Mouse (Mus musculus): ENCODE measurements around the gene Ssbp2. TPM values are rescaled to one million over a fixed set of nuclear protein-coding genes. Genes with fewer than 3 reads are reported as not detected.

The Ssbp2 gene
- total RNA-seq, 2 experiments from 2014 or later, result 109 to 110 TPM

DNA sequence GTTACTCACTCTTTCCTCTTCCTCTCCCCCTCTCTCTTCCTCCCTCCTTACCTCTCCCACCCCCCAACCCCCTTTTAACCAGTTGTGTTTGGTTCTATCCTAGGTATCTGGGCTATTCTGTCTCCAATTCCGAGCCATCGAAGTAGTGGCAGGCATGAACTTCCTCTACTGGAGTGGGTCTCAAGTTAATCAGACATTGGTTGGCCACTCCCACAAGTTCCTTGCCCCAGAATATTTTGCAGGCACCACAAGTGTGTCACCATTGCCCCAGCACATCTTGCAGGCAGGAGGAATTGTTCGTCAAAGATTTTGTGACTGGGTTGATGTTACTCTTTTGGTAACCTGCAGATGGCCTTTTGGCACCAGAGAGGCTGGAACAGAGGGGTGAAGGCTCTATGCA is 160.5 kb downstream of the Ssbp2 start:
- DNase-seq (ENCODE audit: low spot score in 2 of 2), result no peak

DNA sequence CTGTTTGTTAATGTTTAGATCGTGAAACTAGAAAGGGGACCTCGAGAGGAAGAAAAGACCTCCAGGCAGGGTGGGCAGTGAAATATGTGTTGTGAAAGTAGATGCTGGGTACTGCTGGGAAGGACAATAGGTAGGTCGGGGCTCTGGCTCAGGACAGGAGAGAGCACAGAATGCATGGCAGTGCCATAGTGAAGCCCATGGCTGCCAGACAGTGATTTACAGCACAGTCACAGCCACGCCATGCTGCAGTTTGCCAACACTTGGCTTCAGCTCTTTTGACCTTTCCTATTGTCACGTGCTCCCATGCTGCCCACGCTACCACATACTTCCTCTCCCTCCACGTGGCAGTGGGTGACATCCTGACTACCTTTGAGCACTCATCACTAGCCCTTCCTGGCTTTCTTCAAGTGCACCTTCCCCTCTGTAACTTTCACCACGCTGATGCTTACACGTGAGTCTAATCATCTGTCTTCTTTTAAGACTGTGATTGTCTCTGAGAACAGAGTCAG is 171.3 kb downstream of the Ssbp2 start:
- DNase-seq (ENCODE audit: low spot score in 2 of 2), result no peak

DNA sequence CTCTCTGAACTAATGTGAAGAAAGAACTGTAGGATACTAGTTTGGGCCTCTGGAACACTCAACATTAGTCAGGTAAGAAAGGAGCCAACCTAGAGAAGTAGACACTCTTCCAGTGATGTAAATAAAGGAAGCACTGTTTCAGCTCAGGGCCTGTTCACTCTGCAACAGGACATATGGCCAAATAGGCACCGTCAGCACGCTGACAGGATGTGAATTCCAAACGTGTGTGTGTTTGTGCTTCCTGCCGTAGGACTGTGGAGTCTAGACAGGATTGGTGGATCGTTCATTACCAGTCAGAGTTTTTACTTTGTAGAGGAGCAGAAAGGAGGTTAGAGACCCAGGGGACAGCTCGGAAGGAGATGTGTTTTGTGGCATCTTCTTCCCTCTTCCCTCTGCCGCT is 174.0 kb downstream of the Ssbp2 start:
- DNase-seq (ENCODE audit: low spot score in 2 of 2), result no peak

DNA sequence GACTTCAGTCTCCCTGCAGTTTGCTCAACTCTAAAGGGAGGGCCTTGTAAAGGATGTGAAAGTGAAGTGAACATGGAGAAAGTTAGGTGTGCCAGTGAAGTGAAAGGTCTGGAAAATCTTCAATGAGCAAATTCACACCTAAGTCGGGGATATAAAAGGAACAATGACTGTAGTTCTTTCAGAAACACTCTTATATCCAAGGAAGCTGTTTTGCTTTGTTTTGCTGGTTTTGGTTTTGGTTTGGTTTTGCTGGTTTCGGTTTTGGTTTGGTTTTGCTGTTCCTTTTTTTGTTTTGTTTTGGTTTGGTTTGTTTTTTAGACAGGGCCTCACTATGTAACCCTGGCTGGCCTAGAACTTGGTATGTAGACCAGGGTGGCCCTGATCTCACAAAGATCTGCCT is 175.9 kb downstream of the Ssbp2 start:
- no peak for DNase-seq (ENCODE audit: low spot score in 2 of 2)

DNA sequence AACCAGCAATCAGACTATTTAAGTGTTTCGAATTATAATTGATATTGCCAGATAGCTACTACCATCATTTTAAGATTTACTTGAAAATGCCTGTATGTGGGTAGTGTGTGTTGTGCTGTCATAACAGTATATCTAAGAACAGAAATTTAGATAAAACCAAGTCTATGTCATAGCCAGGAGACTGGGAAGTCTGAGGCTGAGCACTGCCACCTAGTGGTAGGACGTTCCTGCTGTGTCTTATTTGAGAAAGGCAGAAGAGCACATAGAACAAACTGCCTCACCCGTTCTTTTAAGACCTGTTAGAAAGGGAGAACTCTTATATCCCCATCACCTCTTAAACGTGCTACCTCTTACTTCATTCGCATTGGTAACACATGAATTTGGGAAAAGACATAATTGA is 176.7 kb downstream of the Ssbp2 start:
- peak; percentile 85 to 86 for DNase-seq (ENCODE audit: low spot score in 2 of 2)

DNA sequence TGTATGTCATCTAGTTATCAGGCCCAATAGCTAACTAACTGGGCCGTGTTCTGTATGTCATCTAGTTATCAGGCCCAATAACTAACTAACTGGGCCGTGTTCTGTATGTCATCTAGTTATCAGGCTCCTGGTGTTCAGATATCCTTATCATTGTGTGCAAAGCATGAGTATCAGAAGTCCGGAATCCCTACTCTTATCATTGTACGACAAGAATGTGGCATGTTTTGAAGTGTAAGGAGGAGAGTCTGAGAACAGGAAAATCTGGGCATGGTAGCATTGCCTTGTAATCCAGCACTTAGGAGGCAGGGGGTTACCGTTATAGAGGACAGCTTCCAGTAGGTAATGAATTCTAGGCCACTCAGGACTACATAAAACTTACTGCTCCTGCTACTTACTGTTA is 178.8 kb downstream of the Ssbp2 start:
- DNase-seq (ENCODE audit: low spot score in 2 of 2), result no peak

DNA sequence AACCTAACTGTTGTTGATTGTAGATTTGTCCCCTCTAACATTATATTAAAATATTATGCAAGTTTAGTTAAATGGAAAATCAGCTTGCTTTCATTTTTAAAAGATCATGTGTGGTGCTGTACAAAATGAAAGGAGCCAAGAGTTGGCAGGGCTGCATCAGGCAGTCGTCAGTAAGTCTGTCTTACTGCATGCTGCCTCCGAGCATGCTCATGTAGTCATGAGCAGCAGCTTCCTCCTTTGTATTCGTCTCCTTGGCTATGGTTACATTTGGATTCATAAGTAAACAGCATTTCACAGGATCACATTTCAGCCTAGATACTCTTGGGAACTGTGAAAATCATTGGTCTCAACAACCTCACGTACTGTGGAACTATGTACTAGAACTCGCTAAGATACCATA is 180.1 kb downstream of the Ssbp2 start:
- no peak for DNase-seq (ENCODE audit: low spot score in 2 of 2)

DNA sequence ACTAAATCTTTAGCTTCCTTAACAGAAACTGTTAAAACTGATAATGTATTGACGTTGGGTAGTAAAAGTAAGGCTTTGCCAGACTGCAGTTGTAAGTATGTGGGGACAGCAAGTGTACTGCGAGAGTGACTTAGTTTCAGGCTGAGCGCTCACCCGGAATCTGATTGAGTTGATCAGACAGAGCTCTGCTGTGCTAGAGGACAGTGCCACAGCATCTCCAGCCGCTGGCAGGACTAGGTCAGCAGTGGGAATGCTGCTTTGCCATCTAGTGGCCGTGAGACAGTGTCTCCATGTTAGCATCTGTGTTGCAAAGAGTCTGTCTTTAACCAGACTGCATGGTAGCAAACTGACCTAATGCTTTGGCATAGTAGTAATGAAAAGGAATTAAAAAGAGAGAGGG is 188.2 kb downstream of the Ssbp2 start:
- DNase-seq (ENCODE audit: low spot score in 2 of 2), result peak; percentile 20 to 57

DNA sequence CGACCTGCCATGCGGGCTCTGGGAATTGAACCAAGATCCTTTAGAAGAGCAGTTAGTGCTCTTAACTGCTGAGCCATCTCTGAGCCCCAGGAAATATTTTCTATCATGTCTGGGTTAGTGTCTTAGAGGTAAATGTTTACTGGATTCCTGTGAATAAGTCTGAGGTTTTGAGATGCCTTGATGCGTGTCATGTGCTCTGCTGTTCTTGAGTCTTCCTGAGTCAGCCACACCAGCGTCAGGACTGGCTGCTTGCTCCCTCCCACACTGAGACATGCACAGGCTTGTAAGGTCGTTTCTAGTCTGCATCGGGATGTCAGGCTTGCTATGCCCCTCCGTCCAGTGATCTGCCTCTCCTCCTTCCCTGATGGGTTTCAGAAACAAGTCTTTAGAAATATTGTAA is 189.8 kb downstream of the Ssbp2 start:
- no peak for DNase-seq (ENCODE audit: low spot score in 2 of 2)

DNA sequence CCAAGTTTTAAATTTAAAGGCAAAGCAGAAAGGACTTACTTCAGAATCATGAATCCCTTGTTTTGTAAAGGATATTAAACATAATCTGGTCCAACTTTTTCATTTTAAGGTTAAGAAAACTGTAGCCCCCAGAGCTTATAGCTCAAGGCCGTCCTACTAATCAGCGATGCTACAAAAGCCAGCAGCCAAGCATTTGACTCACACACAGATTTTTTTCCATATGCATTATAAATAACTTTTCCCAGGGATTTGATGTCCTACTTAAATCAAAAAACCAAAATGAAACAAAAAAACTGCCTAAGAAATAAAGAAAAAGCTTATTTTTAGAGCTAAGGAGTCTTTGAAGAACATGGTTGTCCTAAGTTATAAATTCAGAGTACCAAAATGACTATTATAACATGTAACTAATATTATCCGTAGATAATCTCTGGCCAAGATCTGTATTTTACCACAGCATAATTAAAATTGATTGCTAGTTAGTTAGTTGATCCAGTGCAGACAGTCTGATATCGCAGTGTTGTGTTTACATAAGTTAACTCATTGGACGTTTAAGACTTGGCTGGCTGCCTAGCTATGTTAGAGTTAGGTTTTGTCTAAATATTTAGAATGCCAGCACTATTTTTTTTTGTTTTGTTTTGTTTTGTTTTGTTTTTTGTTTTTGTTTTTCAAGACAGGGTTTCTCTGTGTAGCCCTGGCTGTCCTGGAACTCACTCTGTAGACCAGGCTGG is 201.1 kb downstream of the Ssbp2 start:
- DNase-seq (ENCODE audit: low spot score in 2 of 2), result no peak

DNA sequence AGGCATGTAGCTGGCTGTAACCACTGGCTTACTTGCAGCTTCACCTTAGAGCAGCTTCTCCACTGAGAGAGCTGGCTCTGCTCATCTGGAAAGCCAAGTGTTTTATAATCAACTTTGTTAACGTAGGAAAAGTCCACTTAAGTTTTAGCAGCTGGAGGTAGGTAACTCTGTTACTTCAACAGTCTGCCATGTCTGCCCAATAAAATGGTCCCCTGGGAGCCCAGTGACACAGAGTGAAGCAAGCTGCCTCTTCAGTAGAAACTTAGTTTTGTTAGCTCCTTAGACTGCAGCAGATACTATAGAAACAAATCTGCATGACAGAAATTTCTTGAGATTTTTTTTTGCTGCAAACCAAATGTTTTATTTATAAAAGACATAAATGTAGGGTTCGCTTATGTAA is 202.7 kb downstream of the Ssbp2 start:
- no peak for DNase-seq (ENCODE audit: low spot score in 2 of 2)

DNA sequence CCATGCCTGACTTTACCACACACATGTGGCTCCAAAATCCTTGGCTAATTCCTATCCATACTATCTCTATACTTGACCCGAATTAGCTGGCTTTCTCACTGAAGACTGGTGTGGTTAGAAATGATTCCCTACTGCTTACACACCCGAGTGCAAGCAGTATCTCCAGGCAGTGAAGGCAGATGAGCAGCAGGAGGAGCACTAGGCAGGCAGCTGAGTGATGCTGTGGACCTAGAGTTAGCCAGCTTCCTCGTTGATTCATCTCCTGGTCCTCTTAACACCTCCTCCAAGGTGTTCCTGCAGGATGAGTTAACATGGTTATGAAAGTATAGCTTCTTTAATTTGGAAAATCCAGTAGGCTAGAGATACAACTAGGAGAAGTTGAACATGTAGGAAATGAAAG is 213.2 kb downstream of the Ssbp2 start:
- no peak for DNase-seq (ENCODE audit: low spot score in 2 of 2)

DNA sequence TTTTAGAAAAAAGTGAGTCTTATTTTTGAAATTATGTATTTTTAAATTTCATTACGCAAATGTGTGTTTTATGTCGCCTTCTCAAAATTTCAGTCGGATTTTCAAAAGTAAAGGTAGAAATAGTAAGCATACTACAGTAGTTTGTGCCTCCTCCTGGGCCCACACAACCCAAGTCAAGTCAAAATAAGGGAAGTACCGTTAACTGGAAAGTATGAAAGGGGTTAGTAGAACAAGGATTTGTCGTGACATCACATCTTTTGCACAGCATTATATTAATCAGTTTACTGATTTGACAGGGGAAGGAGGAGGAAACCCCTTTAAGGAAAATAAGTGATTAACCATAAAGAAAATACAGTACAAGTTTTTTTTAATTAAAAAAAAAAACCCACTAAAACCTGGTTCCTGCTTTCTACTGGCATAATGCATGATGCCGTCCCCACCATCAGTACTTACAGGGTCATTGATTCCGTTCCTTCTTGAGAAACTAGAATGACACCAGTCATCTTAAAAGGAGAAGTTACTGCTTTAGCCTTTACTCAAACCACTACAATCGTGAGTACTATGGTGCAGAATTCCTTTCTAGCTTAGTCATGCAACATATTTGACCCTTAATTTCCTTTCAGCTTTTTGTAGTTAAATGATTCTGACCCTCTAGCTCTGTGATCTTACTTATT is 220.8 kb downstream of the Ssbp2 start:
- no peak for DNase-seq (ENCODE audit: low spot score in 2 of 2)

DNA sequence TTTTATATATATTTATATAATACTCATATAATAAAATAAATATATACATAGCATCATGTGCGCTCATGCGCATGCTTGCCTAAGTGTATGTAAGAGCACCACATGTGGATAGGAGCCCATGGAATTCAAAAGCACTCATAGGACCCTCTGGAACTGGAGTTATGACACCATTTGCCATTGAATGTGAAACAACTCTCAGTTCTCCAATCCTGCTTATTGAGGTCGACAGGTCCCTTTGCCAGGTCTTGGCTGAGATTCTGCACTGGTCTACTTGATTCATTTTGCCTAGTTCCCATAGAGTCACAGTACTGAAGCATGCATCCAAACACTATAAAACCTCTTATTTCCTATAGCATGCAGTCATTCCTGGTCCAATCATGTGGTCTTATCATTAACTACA is 221.4 kb downstream of the Ssbp2 start:
- DNase-seq (ENCODE audit: low spot score in 2 of 2), result no peak

DNA sequence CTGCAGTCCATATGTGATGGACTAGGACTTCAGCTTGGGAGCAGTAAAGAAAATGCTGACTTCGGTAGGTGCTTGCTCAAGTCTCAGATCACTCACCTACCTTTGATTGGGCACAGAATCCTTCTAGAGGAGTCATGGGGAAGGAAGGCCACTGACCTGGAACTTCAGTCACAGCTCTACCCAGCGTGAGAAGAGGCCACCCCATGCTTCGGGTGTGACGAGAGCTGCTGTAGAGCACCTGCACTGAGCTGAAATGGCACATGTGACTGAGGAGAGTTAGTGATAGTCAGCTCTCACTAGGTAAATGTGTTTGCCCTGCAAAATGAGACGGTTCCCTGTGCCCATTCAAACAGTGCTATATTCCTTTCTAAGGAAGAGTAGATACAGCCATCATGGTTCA is 230.0 kb downstream of the Ssbp2 start:
- DNase-seq (ENCODE audit: low spot score in 2 of 2), result no peak

DNA sequence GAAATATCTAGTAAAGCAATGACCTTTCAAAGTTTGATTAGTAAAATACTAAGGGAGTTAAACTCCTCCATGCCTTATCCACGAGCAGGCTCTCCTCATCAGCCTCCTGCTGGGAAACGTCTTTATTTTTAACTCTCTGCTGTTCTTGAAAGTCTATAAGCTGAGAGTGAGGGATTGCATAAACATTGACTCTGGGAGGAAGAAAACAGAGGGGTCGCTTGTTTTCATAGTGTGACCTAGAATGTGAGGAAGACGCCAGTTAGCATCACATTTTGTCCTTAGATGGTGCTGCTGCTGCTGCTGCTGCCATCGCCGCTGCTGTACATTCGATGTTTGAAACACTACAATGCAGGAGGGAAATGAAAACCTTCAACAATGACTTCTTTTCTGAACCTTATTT is 233.5 kb downstream of the Ssbp2 start:
- DNase-seq (ENCODE audit: low spot score in 2 of 2), result no peak

DNA sequence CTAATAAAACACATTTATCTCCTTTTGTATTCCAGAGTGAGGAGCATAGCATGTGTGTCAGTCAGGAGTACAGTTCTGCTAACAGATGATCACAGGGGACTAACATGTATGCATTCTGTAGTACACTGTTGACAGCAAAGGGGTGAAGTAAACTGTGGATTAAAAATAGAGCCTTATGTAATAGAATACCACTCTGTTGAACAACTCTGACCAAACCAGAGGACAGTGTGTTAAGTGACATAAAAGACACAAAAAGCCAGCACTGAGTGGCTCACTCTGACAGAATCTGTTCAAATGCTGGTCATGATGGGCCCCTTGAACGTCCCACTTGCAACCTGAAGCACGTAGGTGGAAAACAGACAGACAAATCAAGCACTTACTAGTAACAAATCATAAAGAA is 235.3 kb downstream of the Ssbp2 start:
- no peak for DNase-seq (ENCODE audit: low spot score in 2 of 2)

DNA sequence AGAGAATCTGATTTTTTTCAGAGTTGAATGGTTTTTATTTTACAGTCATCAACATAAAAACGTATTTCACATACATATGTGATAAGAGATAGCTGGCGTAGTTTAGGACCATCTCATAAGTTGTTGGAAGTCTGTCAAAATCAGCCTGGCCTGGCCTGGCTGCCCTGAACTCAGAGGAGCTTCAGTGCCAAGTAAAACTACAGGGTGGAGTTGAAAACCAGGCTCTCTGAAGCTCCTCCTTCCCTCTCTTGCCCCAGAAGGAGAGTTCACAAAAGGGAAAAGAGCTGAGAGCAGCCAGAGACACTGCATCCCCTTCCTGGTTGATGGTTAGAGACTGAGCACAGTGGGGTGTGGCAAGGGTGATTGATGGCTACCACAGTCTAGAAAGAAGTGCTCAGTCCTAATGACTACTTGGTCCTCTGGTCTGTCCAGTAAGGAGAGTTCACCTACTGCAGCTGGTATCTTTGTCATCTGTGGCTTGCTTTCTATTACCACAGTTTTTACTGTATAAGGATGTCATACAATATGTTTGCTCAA is 236.1 kb downstream of the Ssbp2 start:
- DNase-seq (ENCODE audit: low spot score in 2 of 2), result no peak

DNA sequence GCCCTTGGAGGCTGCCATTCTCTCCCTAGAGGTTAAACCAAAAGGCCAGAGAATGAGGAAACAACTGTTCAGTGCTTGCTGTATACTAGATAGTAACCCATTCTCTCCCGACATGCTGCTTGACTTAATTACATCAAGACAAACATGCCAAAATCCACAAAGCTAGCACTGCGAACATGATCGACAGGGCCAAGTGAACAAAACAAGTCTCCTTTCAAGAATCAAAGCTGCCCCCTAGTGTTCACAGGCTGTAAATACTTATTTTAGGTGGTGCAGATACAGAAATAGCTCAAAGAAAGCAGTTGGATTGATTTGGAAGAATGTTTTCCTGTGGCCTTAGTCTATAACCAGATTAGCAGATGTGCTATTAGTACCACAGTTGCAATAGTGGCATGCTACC is 236.9 kb downstream of the Ssbp2 start:
- peak; percentile 50 to 57 for DNase-seq (ENCODE audit: low spot score in 2 of 2)

DNA sequence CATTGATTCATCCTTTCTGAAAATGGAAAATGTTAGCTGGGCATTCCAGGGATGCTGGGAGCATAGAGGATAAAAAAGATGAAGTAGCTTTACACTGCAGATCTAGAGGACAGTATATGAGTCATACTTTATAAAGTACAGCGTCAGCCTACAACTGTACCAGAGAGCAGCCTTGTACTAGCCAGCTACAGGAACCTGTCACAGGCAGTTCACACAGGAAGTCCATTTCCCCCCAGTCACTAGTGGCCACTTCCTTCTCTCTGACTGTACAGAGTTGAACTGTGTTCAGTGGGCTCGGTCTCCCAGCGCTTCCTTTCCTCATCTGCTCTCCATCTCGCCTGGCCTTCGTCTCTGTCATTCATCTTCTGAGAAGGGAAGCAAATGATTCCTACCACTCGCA is 242.3 kb downstream of the Ssbp2 start:
- no peak for DNase-seq (ENCODE audit: low spot score in 2 of 2)

DNA sequence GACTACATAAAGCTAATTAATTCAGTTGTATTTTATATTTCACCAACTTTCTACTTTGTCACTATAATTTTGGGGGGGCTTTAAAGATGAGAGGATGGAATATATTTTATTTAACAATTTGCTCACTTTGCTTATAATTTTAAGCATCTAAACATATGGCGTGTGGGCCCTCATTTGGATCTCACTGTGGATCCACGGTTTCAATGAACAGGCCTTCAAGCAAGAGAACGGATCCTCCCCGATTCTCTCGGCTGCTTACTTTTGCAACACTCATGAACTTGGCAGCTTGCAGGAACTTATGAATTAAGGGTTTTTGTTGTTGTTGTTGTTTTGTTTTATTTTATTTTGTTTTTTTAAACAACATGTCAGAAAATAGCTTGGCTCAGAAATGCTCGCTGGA is 259.4 kb downstream of the Ssbp2 start:
- DNase-seq (ENCODE audit: low spot score in 2 of 2), result no peak

DNA sequence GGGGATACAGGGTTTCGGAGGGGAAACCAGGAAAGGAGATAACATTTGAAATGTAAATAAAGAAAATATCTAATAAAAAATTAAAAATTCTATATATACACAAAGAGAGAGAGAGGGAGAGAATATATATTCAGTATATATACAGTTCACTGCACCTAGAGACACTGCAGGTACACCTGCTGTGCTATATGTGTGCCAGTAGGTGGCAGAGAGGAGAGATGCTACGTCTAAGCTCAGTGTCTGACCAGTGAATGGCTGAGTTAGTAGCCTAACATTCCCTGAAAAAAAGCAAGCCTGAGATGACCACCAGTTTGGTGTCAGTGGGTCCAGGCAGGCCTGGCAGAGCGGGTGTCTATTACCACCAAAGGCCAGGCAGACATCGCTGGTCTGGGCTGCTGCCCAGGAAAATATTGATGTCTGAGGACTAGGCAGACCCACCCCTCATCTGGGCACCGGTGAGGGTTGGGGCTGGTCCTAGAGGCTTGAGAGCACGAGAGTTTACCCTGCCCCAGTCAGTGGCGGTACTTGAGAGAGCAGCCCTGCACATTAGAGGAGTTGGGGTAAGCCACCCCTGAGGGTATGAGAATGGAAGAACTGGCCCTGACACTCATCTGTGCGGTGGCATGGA is 263.1 kb downstream of the Ssbp2 start:
- DNase-seq (ENCODE audit: low spot score in 2 of 2), result no peak
